Mouse (Mus musculus): Measurements from ENCODE around the gene H2-T23.

The H2-T23 gene

GRCm38 (mm10) chr17:35981776-35982175 is 50.9 kb downstream of the H2-T23 start:
- DNase-seq: no peak

- peak; percentile 59 for DNase-seq
Measured at GRCm38 (mm10) chr17:35980363-35980754, 52.3 kb downstream of the H2-T23 start.

Measured in kidney, postnatal 14 days (tissue).